ENCODE assay signal across 36 mouse cellular contexts in the genomic region with DNA sequence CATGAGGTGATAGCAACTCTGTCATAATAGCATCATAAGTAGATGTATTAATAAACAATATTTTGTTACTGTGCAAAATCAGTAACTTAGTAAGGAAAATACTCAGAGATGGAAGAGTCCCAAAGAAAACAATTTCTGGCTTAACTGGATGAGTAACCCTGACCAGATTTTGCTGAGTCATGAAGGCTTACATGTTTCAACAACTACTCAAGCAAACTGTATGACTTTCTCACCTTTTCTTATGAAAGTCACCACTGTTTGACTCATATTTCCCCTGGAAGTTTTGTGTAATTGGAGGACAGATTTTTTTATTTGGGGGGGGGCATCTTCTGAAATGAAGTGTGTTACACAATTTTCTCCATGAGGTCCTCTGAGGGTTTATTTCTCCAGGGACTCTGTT. TPM values are rescaled to one million over a fixed set of nuclear protein-coding genes. Genes with fewer than 3 reads are reported as not detected.
DNase-seq lines count a peak whose midpoint lies in the region; ATAC-seq and TF ChIP-seq lines count a peak whose summit lies in the region.
"Had no signal": no experiment of that assay in that cellular context is flagged by ENCODE, and none has a peak within 500 bp of the region (broad histone marks: within the 10 kb centered on the region; RNA-seq: fewer than 3 reads in every experiment).

No protein-coding gene starts in this region.

- H3K9ac ChIP-seq in lung, postnatal 0 days (replicated peaks; ENCODE audit: low read depth), result no peak overlapping the region
- no peak overlapping the region for H3K9ac ChIP-seq in MEL (ENCODE audit: control insufficient read depth, low read depth, low read length, poor library complexity, severe bottlenecking)
- H3K9ac ChIP-seq: embryonic facial prominence, embryonic 15.5 days; forebrain, embryonic 12.5 days; heart, embryonic 13.5 days; liver, embryonic 12.5 days; midbrain, embryonic 15.5 days had no signal

- no peak for ATAC-seq in lung, postnatal 0 days
- ATAC-seq: activated CD4-positive, CD25-positive, alpha-beta regulatory T cell, adult 4 months; hindbrain, postnatal 0 days; intestine, embryonic 16.5 days; liver, embryonic 12.5 days; midbrain, embryonic 15.5 days had no signal

- no peaks in the 10 kb centered on the region for H3K27me3 ChIP-seq in lung, postnatal 0 days (replicated peaks; ENCODE audit: insufficient read depth, low read length)
- no peaks in the 10 kb centered on the region for H3K27me3 ChIP-seq in MEL (ENCODE audit: control insufficient read depth in 1 of 2, insufficient read depth in 2 of 2, low read length in 2 of 2)
- H3K27me3 ChIP-seq: embryonic facial prominence, embryonic 15.5 days; forebrain, embryonic 12.5 days; heart, embryonic 13.5 days; liver, embryonic 12.5 days; midbrain, embryonic 15.5 days had no signal

- no peaks in the 10 kb centered on the region for H3K36me3 ChIP-seq in lung, postnatal 0 days (ENCODE audit: insufficient read depth, low read length)
- H3K36me3 ChIP-seq in MEL (ENCODE audit: control insufficient read depth in 1 of 2, insufficient read depth in 2 of 2, low read length in 2 of 2), result no peaks in the 10 kb centered on the region
- H3K36me3 ChIP-seq: embryonic facial prominence, embryonic 15.5 days; forebrain, embryonic 12.5 days; heart, embryonic 13.5 days; liver, embryonic 12.5 days; midbrain, embryonic 15.5 days had no signal

- H3K4me1 ChIP-seq in lung, postnatal 0 days (ENCODE audit: insufficient read depth, low read depth, low read length), result no peaks in the 10 kb centered on the region
- no peaks in the 10 kb centered on the region for H3K4me1 ChIP-seq in MEL (ENCODE audit: control insufficient read depth in 1 of 2, insufficient read depth in 2 of 2, low read length in 2 of 2)
- H3K4me1 ChIP-seq: embryonic facial prominence, embryonic 15.5 days; forebrain, embryonic 12.5 days; heart, embryonic 13.5 days; liver, embryonic 12.5 days; midbrain, embryonic 15.5 days had no signal

- no peak for TF ChIP-seq CTCF in lung, postnatal 0 days (IDR thresholded peaks at IDR 0.05)
- no peak for TF ChIP-seq CTCF in MEL (IDR thresholded peaks at IDR 0.05 in 2 of 3, conservative IDR thresholded peaks at IDR 0.05 in 1 of 3; ENCODE audit: control insufficient read depth in 1 of 3, insufficient read depth in 1 of 3, low read depth in 2 of 3, low read length in 3 of 3, poor library complexity in 1 of 3, severe bottlenecking in 1 of 3)

- H3K4me3 ChIP-seq in lung, postnatal 0 days (ENCODE audit: low read depth, low read length), result no peak overlapping the region
- H3K4me3 ChIP-seq in MEL (ENCODE audit: control insufficient read depth in 1 of 2, insufficient read depth in 1 of 2, low read depth in 2 of 2, low read length in 2 of 2), result no peak overlapping the region
- H3K4me3 ChIP-seq: embryonic facial prominence, embryonic 15.5 days; forebrain, embryonic 12.5 days; heart, embryonic 13.5 days; liver, embryonic 12.5 days; midbrain, embryonic 15.5 days had no signal

- no peak overlapping the region for H3K4me2 ChIP-seq in lung, postnatal 0 days (replicated peaks; ENCODE audit: low read depth, low read length)
- H3K4me2 ChIP-seq: embryonic facial prominence, embryonic 15.5 days; forebrain, embryonic 12.5 days; heart, embryonic 13.5 days; liver, embryonic 12.5 days; midbrain, embryonic 15.5 days had no signal

- no peak overlapping the region for H3K27ac ChIP-seq in lung, postnatal 0 days (ENCODE audit: low read length)
- no peak overlapping the region for H3K27ac ChIP-seq in MEL (ENCODE audit: control insufficient read depth, low read depth, low read length)
- H3K27ac ChIP-seq: embryonic facial prominence, embryonic 15.5 days; forebrain, embryonic 12.5 days; heart, embryonic 13.5 days; hindbrain, postnatal 0 days; liver, embryonic 12.5 days; midbrain, embryonic 15.5 days had no signal

- H3K79me2 ChIP-seq in MEL (ENCODE audit: control insufficient read depth, insufficient read depth, low read length, poor library complexity), result no peaks in the 10 kb centered on the region

- DNase-seq in lung, postnatal 0 days (ENCODE audit: low spot score), result peak; percentile 7
- DNase-seq in lung, postnatal 25 days (ENCODE audit: low spot score), result no peak
- peak; percentile 3 for DNase-seq in A20 (ENCODE audit: low read depth, low spot score)
- peak; percentile 3 for DNase-seq in MEL (ENCODE audit: low read depth, low spot score)
- peak; percentile 25 for DNase-seq in fibroblast of lung, adult 2 months (ENCODE audit: low read depth)
- no peak for DNase-seq in left cerebral cortex, adult 8-10 months (ENCODE audit: low spot score in 2 of 2)
- no peak for DNase-seq in right cerebral cortex, adult 2 months (ENCODE audit: low spot score in 2 of 2)
- DNase-seq: adrenal gland, postnatal 14 days; cerebellum, adult 8-10 months; cerebellum, postnatal 36 days; embryo, embryonic 11 days; gastrocnemius, postnatal 25 days; heart, adult 18-20 months; heart, postnatal 14 days; lung, adult 18-20 months; lung, postnatal 4 days; thymus, adult 18-20 months; thymus, postnatal 4 days had no signal

- no peaks in the 10 kb centered on the region for H3K9me3 ChIP-seq in lung, postnatal 0 days (ENCODE audit: low read length)
- no peaks in the 10 kb centered on the region for H3K9me3 ChIP-seq in MEL (replicated peaks; ENCODE audit: insufficient read depth, low read length)
- H3K9me3 ChIP-seq: embryonic facial prominence, embryonic 15.5 days; forebrain, embryonic 12.5 days; heart, embryonic 13.5 days; liver, embryonic 12.5 days; midbrain, embryonic 15.5 days had no signal

- TF ChIP-seq EP300 in lung, postnatal 0 days (IDR thresholded peaks at IDR 0.05), result no peak
- TF ChIP-seq EP300 in MEL (IDR thresholded peaks at IDR 0.05; ENCODE audit: low read depth in 1 of 2, low read length in 2 of 2), result no peak

- TF ChIP-seq RAD21 in MEL (IDR thresholded peaks at IDR 0.05; ENCODE audit: low read depth, low read length), result no peak

- TF ChIP-seq POLR2A in MEL (IDR thresholded peaks at IDR 0.05; ENCODE audit: control insufficient read depth in 1 of 2, insufficient read depth in 1 of 2, low read depth in 1 of 2, low read length in 2 of 2, poor library complexity in 1 of 2), result no peak

TF ChIP-seq in MEL, 35 proteins besides CTCF, POLR2A, EP300 and RAD21:
- TF ChIP-seq TAL1 (IDR thresholded peaks at IDR 0.05; ENCODE audit: low read length) (no peak), SMC3 (IDR thresholded peaks at IDR 0.05; ENCODE audit: low read depth, low read length) (no peak), MYB (IDR thresholded peaks at IDR 0.05; ENCODE audit: low read depth, low read length) (no peak), ZNF384 (IDR thresholded peaks at IDR 0.05; ENCODE audit: low read depth, low read length) (no peak), USF1 (IDR thresholded peaks at IDR 0.05; ENCODE audit: low read depth, low read length) (no peak), ZMIZ1 (IDR thresholded peaks at IDR 0.05; ENCODE audit: low read depth, low read length) (no peak), JUND (IDR thresholded peaks at IDR 0.05; ENCODE audit: low read depth, low read length) (no peak), MXI1 (IDR thresholded peaks at IDR 0.05; ENCODE audit: low read depth, low read length) (no peak), ZC3H11A (IDR thresholded peaks at IDR 0.05; ENCODE audit: low read depth, low read length) (no peak), E2F4 (IDR thresholded peaks at IDR 0.05; ENCODE audit: borderline replicate concordance, low read depth, low read length) (no peak), RCOR1 (IDR thresholded peaks at IDR 0.05; ENCODE audit: low read depth, low read length) (no peak), CHD2 (IDR thresholded peaks at IDR 0.05; ENCODE audit: low read length) (no peak), TBP (IDR thresholded peaks at IDR 0.05; ENCODE audit: low read depth, low read length) (no peak), NRF1 (IDR thresholded peaks at IDR 0.05; ENCODE audit: insufficient read depth, low read depth, low read length, poor library complexity, severe bottlenecking) (no peak), POLR2AphosphoS2 (IDR thresholded peaks at IDR 0.05; ENCODE audit: low read length) (no peak)

RNA-seq across cellular contexts. Expression of a gene that starts 31.3 kb away (rescaled TPM):
- polyA plus RNA-seq in lung, postnatal 0 days (2015; fragmentation: Nextera tagmentation; extraction: Ambion mirVana), result not detected in 2 replicates
- not detected in 2 replicates for total RNA-seq in MEL (2012; rRNA removed)
- not detected for polyA plus RNA-seq in MEL (2012; ENCODE audit: insufficient read depth in 1 of 2, insufficient read length in 2 of 2, low read depth in 1 of 2, low replicate concordance in 2 of 2, missing spikeins in 1 of 2)
- not detected for total RNA-seq in left cerebral cortex, adult 8-10 months (2022)
- total RNA-seq: gastrocnemius, postnatal 25 days; heart, postnatal 14 days; hindbrain, postnatal 0 days; layer of hippocampus, postnatal 14 days; megakaryocyte-erythroid progenitor cell, adult 5-6 weeks had no signal
- polyA plus RNA-seq: activated CD4-positive, CD25-positive, alpha-beta regulatory T cell, adult 4 months; brain, embryonic 14.5 days; heart, embryonic 13.5 days; hindbrain, embryonic 11.5 days; hindbrain, postnatal 0 days; intestine, embryonic 16.5 days; large intestine, adult 2 months; limb, embryonic 11.5 days; liver, embryonic 12.5 days; midbrain, embryonic 15.5 days; neural tube, embryonic 14.5 days; small intestine, adult 2 months had no signal

RNA-seq across cellular contexts. Expression of a gene that starts 43.3 kb away (rescaled TPM):
- 0.11 and 10.3 TPM in 2 replicates for polyA plus RNA-seq in lung, postnatal 0 days (2015; fragmentation: Nextera tagmentation; extraction: Ambion mirVana)
- not detected in 2 replicates for total RNA-seq in MEL (2012; rRNA removed)
- polyA plus RNA-seq in MEL (2012; ENCODE audit: insufficient read depth in 1 of 2, insufficient read length in 2 of 2, low read depth in 1 of 2, low replicate concordance in 2 of 2, missing spikeins in 1 of 2), result not detected
- total RNA-seq in left cerebral cortex, adult 8-10 months (2022), result not detected
- total RNA-seq: adrenal gland, postnatal 14 days; gastrocnemius, postnatal 25 days; heart, adult 18-20 months; heart, postnatal 14 days; hindbrain, postnatal 0 days; layer of hippocampus, postnatal 14 days; megakaryocyte-erythroid progenitor cell, adult 5-6 weeks had no signal
- polyA plus RNA-seq: activated CD4-positive, CD25-positive, alpha-beta regulatory T cell, adult 4 months; brain, embryonic 14.5 days; embryonic facial prominence, embryonic 15.5 days; forebrain, embryonic 12.5 days; heart, embryonic 13.5 days; hindbrain, embryonic 11.5 days; hindbrain, postnatal 0 days; intestine, embryonic 16.5 days; kidney, embryonic 16.5 days; large intestine, adult 2 months; limb, embryonic 11.5 days; liver, embryonic 12.5 days; midbrain, embryonic 15.5 days; neural tube, embryonic 14.5 days; small intestine, adult 2 months; stomach, embryonic 16.5 days had no signal

RNA-seq across cellular contexts. Expression of a gene that starts 53.9 kb away (rescaled TPM):
- 0.14 and 0.21 TPM in 2 replicates for polyA plus RNA-seq in lung, postnatal 0 days (2015; fragmentation: Nextera tagmentation; extraction: Ambion mirVana)
- not detected in 2 replicates for total RNA-seq in MEL (2012; rRNA removed)
- not detected for polyA plus RNA-seq in MEL (2012; ENCODE audit: insufficient read depth in 1 of 2, insufficient read length in 2 of 2, low read depth in 1 of 2, low replicate concordance in 2 of 2, missing spikeins in 1 of 2)
- not detected for total RNA-seq in left cerebral cortex, adult 8-10 months (2022)
- total RNA-seq: gastrocnemius, postnatal 25 days; hindbrain, postnatal 0 days; layer of hippocampus, postnatal 14 days; megakaryocyte-erythroid progenitor cell, adult 5-6 weeks had no signal
- polyA plus RNA-seq: brain, embryonic 14.5 days; heart, embryonic 13.5 days; hindbrain, embryonic 11.5 days; hindbrain, postnatal 0 days; limb, embryonic 11.5 days; midbrain, embryonic 15.5 days; neural tube, embryonic 14.5 days had no signal

Comparison
In these comparisons a context has a peak if more than half of its experiments do, and no peak if none do; other contexts are left out.
1. DNase-seq: peak in lung, postnatal 0 days (single experiment), A20 (single experiment), MEL (single experiment) and fibroblast of lung, adult 2 months (single experiment); none in lung, postnatal 25 days (single experiment), left cerebral cortex, adult 8-10 months (0 of 2) and right cerebral cortex, adult 2 months (0 of 2).